Mouse (Mus musculus) embryonic facial prominence, embryonic 14.5 days (tissue): ENCODE results near the gene Btbd7. TPM values are rescaled to one million over a fixed set of nuclear protein-coding genes. Genes with fewer than 3 reads are reported as not detected.

ENCODE experiments used
- ATAC-seq: fragments of 200-750 bp; cut with Nextera tagmentation; 2 replicates; pipeline ENCODE4 v1.8.0; 2017; ENCODE audit warnings: low read depth, moderate number of reproducible peaks, moderate TSS enrichment
- DNase-seq: peaks from one replicate; pipeline ENCODE4 v3.0.0-alpha.2; 2015; ENCODE audit warnings: low spot score
- H3K27ac ChIP-seq: fragments of 300-500 bp; sonication (generic); replicated peaks from 2 replicates; pipeline ENCODE4 v1.5.1; 2014; ENCODE audit warnings: low read depth, mild to moderate bottlenecking, low read length, moderate library complexity
- H3K27me3 ChIP-seq: fragments of 300-500 bp; sonication (generic); replicated peaks from 2 replicates; pipeline ENCODE4 v1.6.1; 2014; ENCODE audit warnings: low read length; ENCODE audit not compliant: control insufficient read depth, insufficient read depth
- H3K36me3 ChIP-seq: fragments of 300-500 bp; sonication (generic); 2 replicates; pipeline ENCODE4 v1.6.1; 2014; ENCODE audit warnings: low read length, mixed read lengths; ENCODE audit not compliant: control insufficient read depth, insufficient read depth
- H3K4me1 ChIP-seq: fragments of 300-500 bp; sonication (generic); 2 replicates; pipeline ENCODE4 v1.6.1; 2014; ENCODE audit warnings: antibody characterized with exemption, low read length; ENCODE audit not compliant: control insufficient read depth, insufficient read depth
- H3K4me2 ChIP-seq: fragments of 300-500 bp; sonication (generic); 2 replicates; pipeline ENCODE4 v1.6.1; 2014; ENCODE audit warnings: low read depth, mild to moderate bottlenecking, low read length, moderate library complexity, mixed read lengths
- H3K4me3 ChIP-seq: fragments of 300-500 bp; sonication (generic); 2 replicates; pipeline ENCODE4 v1.5.1; 2014; ENCODE audit warnings: low read depth, mild to moderate bottlenecking, low read length
- H3K9ac ChIP-seq: fragments of 300-500 bp; sonication (generic); 2 replicates; pipeline ENCODE4 v1.6.1; 2014; ENCODE audit warnings: low read depth, mild to moderate bottlenecking, low read length, moderate library complexity, mixed read lengths
- H3K9me3 ChIP-seq: fragments of 300-500 bp; sonication (generic); 2 replicates; pipeline ENCODE4 v1.6.1; 2016; ENCODE audit warnings: low read length; ENCODE audit not compliant: control insufficient read depth
- WGBS: fragments of 180-500 bp; shearing (Covaris S2); extraction: QIAGEN DNeasy Blood & Tissue Kit; methylation state at CpG from one replicate; pipeline ENCODE4 v1.1.7; 2014; 5-methylcytosine and 5-hydroxymethylcytosine counted together
- polyA plus RNA-seq: library from polyadenylated mRNA; unstranded; fragments of >200 nt; fragmentation: Nextera tagmentation; extraction: Ambion mirVana; gene quantifications from 2 replicates; pipeline ENCODE4 v1.2.1, GENCODE M21; 2014

Gene Btbd7
- 20.1 and 20.3 TPM in 2 replicates for polyA plus RNA-seq

- Histone ChIP-seq H3K36me3 (no peaks in the 10 kb centered on the region), H3K9me3 (no peaks in the 10 kb centered on the region), H3K4me1 (peaks cover 17% of the 10 kb centered on the region), H3K27me3 (no peaks in the 10 kb centered on the region), H3K4me2 (peak within 1 kb of the TSS; percentile 70), H3K9ac (peak within 1 kb of the TSS; percentile 97), H3K27ac (peak within 1 kb of the TSS; percentile 97), H3K4me3 (peak within 1 kb of the TSS; percentile 96)
- peak; percentile 98 for DNase-seq
- WGBS: 0% methylated on average over 28 of the region's 95 CpGs
- ATAC-seq: peak; percentile 97
Observed at GRCm38 (mm10) chr12:102878031-102878823, at the start of gene Btbd7. Gene Btbd7, minus strand, starts transcription at chr12:102878471.

- H3K9me3 ChIP-seq: no peaks in the 10 kb centered on the region
- no peaks in the 10 kb centered on the region for H3K4me1 ChIP-seq
- H3K4me3 ChIP-seq: no peak overlapping the region
- no peak for ATAC-seq
- no peak overlapping the region for H3K27ac ChIP-seq
- H3K36me3 ChIP-seq: no peaks in the 10 kb centered on the region
- no peak overlapping the region for H3K9ac ChIP-seq
- 91% methylated on average over 2 of the region's 2 CpGs for WGBS
- no peaks in the 10 kb centered on the region for H3K27me3 ChIP-seq
- DNase-seq: no peak
- H3K4me2 ChIP-seq: no peak overlapping the region
Observed at GRCm38 (mm10) chr12:102916073-102916472, 37.8 kb upstream of the Btbd7 start.

- no peak overlapping the region for H3K9ac ChIP-seq
- H3K36me3 ChIP-seq: no peaks in the 10 kb centered on the region
- ATAC-seq: no peak
- WGBS: 42% methylated on average over 3 of the region's 3 CpGs
- DNase-seq: no peak
- H3K9me3 ChIP-seq: no peaks in the 10 kb centered on the region
- no peak overlapping the region for H3K4me3 ChIP-seq
- H3K4me2 ChIP-seq: no peak overlapping the region
- H3K27me3 ChIP-seq: no peaks in the 10 kb centered on the region
- H3K4me1 ChIP-seq: no peaks in the 10 kb centered on the region
- H3K27ac ChIP-seq: no peak overlapping the region
Observed at GRCm38 (mm10) chr12:102908191-102908590, 29.9 kb upstream of the Btbd7 start.

GRCm38 (mm10) chr12:102899091-102899490 lies 20.8 kb upstream of the Btbd7 start, which contains the start of gene Cox8c:
Gene Cox8c, plus strand, starts transcription at chr12:102899316.
- H3K36me3 ChIP-seq: no peaks in the 10 kb centered on the region
- no peaks in the 10 kb centered on the region for H3K27me3 ChIP-seq
- no peak within 1 kb of the TSS for H3K4me3 ChIP-seq
- no peaks in the 10 kb centered on the region for H3K9me3 ChIP-seq
- no peak within 1 kb of the TSS for H3K27ac ChIP-seq
- 93% methylated on average over 17 of the region's 17 CpGs for WGBS
- no peak within 1 kb of the TSS for H3K9ac ChIP-seq
- no peak for ATAC-seq
- no peak for DNase-seq
- no peaks in the 10 kb centered on the region for H3K4me1 ChIP-seq
- H3K4me2 ChIP-seq: no peak within 1 kb of the TSS

GRCm38 (mm10) chr12:102888568-102888967 lies 10.3 kb upstream of the Btbd7 start:
- H3K4me1 ChIP-seq: no peaks in the 10 kb centered on the region
- H3K4me2 ChIP-seq: no peak overlapping the region
- no peaks in the 10 kb centered on the region for H3K9me3 ChIP-seq
- H3K9ac ChIP-seq: no peak overlapping the region
- no peak overlapping the region for H3K27ac ChIP-seq
- no peaks in the 10 kb centered on the region for H3K27me3 ChIP-seq
- no peak overlapping the region for H3K4me3 ChIP-seq
- H3K36me3 ChIP-seq: no peaks in the 10 kb centered on the region
- WGBS: 62% methylated on average over 5 of the region's 5 CpGs
- ATAC-seq (no peak; the same call in 1 of the 2 replicates), DNase-seq (no peak)

GRCm38 (mm10) chr12:102887366-102887765 lies 9.1 kb upstream of the Btbd7 start:
- Histone ChIP-seq H3K9me3 (no peaks in the 10 kb centered on the region), H3K9ac (no peak overlapping the region), H3K36me3 (no peaks in the 10 kb centered on the region), H3K4me3 (no peak overlapping the region), H3K4me2 (no peak overlapping the region), H3K27me3 (no peaks in the 10 kb centered on the region), H3K4me1 (no peaks in the 10 kb centered on the region), H3K27ac (no peak overlapping the region)
- DNase-seq: no peak
- ATAC-seq: no peak
- 57% methylated on average over 10 of the region's 10 CpGs for WGBS

GRCm38 (mm10) chr12:102885735-102886134 lies 7.5 kb upstream of the Btbd7 start:
- Histone ChIP-seq H3K36me3 (no peaks in the 10 kb centered on the region), H3K4me2 (no peak overlapping the region), H3K9ac (no peak overlapping the region), H3K27ac (no peak overlapping the region), H3K9me3 (no peaks in the 10 kb centered on the region), H3K4me3 (no peak overlapping the region), H3K27me3 (no peaks in the 10 kb centered on the region), H3K4me1 (no peaks in the 10 kb centered on the region)
- DNase-seq (peak; percentile 65), ATAC-seq (no peak)
- 15% methylated on average over 5 of the region's 5 CpGs for WGBS

- no peaks in the 10 kb centered on the region for H3K9me3 ChIP-seq
- H3K9ac ChIP-seq: peak overlapping the region; percentile 97
- peak; percentile 68 for DNase-seq
- peak overlapping the region; percentile 97 for H3K27ac ChIP-seq
- no peaks in the 10 kb centered on the region for H3K36me3 ChIP-seq
- H3K4me2 ChIP-seq: peak overlapping the region; percentile 63
- no peaks in the 10 kb centered on the region for H3K27me3 ChIP-seq
- 20% methylated on average over 7 of the region's 7 CpGs for WGBS
- H3K4me1 ChIP-seq: peaks cover 17% of the 10 kb centered on the region
- ATAC-seq: no peak
- peak overlapping the region; percentile 96 for H3K4me3 ChIP-seq
Observed at GRCm38 (mm10) chr12:102878901-102879300, 630 bp upstream of the Btbd7 start.
